Mouse (Mus musculus): Measurements from ENCODE around the gene Hip1r. TPM values are rescaled to one million over a fixed set of nuclear protein-coding genes. Genes with fewer than 3 reads are reported as not detected.

The Hip1r gene
- polyA plus RNA-seq, 1 experiment from 2014 or later = 4.2 TPM

- H3K9me3 ChIP-seq (ENCODE audit: control insufficient read depth, low read length) = no peaks in the 10 kb centered on the region
- H3K36me3 ChIP-seq (ENCODE audit: control insufficient read depth, insufficient read depth, low read length) = no peaks in the 10 kb centered on the region
- no peak overlapping the region for H3K4me2 ChIP-seq (ENCODE audit: low read depth, severe bottlenecking)
- H3K4me1 ChIP-seq (ENCODE audit: control insufficient read depth, insufficient read depth, low read length) = peaks cover 8% of the 10 kb centered on the region
- DNase-seq (ENCODE audit: low spot score) (no peak), ATAC-seq (ENCODE audit: insufficient number of reproducible peaks, low FRiP score, low TSS enrichment, low read depth) (no peak)
- H3K9ac ChIP-seq (ENCODE audit: low read length) = no peak overlapping the region
- H3K27me3 ChIP-seq (ENCODE audit: control insufficient read depth, insufficient read depth, low read length) = peaks cover 5% of the 10 kb centered on the region; the same call in 1 of the 2 replicates
- no peak overlapping the region for H3K27ac ChIP-seq (replicated peaks; ENCODE audit: low read depth, low read length)
- H3K4me3 ChIP-seq (ENCODE audit: low read depth, low read length) = no peak overlapping the region
- 25% methylated on average over 3 of the region's 3 CpGs for WGBS
These were observed 3.8 kb downstream of the Hip1r start for GRCm38 (mm10) chr5:123977231-123977630.

DNA sequence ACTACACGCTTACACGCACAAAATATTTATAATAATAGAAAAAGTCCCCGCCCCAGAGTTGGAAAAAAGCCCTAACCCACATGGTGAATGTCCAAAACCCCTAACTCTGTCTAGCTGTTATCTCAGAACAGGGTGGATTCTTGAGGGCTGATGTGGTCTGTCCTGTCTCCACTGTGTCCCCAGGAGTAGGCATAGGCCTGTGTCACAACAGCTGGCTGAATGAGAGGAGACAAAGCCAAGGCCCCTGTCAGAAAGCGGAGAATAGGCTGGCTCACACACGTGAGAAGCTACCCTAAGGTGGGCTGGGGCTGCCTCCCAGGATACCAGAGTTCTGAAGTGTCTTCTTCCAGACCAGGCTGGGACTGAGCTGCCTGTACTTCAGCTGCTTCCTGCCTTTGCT, 4.7 kb downstream of the Hip1r start:
- H3K27ac ChIP-seq (replicated peaks; ENCODE audit: low read depth, low read length) = no peak overlapping the region
- no peaks in the 10 kb centered on the region for H3K9me3 ChIP-seq (ENCODE audit: control insufficient read depth, low read length)
- ATAC-seq (ENCODE audit: insufficient number of reproducible peaks, low FRiP score, low TSS enrichment, low read depth) (no peak), DNase-seq (ENCODE audit: low spot score) (no peak)
- H3K4me3 ChIP-seq (ENCODE audit: low read depth, low read length) = no peak overlapping the region
- 91% methylated on average over 5 of the region's 5 CpGs for WGBS
- H3K9ac ChIP-seq (ENCODE audit: low read length) = no peak overlapping the region
- peaks cover 3% of the 10 kb centered on the region; the same call in 1 of the 2 replicates for H3K27me3 ChIP-seq (ENCODE audit: control insufficient read depth, insufficient read depth, low read length)
- H3K36me3 ChIP-seq (ENCODE audit: control insufficient read depth, insufficient read depth, low read length) = no peaks in the 10 kb centered on the region
- H3K4me2 ChIP-seq (ENCODE audit: low read depth, severe bottlenecking) = no peak overlapping the region
- peaks cover 8% of the 10 kb centered on the region for H3K4me1 ChIP-seq (ENCODE audit: control insufficient read depth, insufficient read depth, low read length)

DNA sequence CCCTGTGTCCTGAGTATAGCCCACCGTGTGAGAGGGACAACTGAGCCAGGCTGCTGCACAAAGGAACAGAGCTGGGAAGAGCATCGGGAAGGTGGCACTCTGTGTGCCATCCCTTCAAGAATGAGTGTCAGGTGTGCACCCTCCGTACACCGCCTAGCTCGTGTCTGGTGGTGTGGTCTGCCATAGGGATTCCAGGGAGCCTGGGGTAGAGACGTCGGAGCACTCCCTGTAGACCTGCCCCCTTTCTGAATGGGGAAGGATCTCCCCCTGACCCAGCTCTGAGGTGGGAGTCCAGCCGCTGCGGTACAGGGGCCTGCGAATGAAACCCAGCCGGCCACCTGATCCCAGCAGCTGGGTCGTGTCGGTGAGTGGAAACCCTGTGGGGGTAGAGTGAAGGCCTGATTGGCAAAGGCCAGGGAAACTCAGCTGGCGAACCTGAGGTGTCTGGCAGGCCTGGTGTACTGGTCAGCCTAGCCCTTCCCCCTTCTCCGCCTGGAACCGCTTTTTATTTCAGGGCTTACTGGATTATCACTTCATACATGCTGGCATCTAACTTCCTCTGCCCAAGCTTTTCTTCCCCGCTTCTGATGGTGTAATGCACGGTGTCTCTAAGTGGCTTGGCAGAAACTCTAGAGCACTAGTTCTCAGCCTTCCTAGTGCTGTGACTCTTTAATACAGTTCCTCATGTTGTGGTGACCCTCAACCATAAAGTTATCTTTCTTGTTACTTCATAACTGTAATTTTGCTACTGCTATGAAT, 6.0 kb downstream of the Hip1r start:
- Histone ChIP-seq H3K4me2 (ENCODE audit: low read depth, severe bottlenecking) (no peak overlapping the region), H3K27ac (replicated peaks; ENCODE audit: low read depth, low read length) (no peak overlapping the region), H3K27me3 (ENCODE audit: control insufficient read depth, insufficient read depth, low read length) (no peaks in the 10 kb centered on the region; the same call in 1 of the 2 replicates), H3K4me1 (ENCODE audit: control insufficient read depth, insufficient read depth, low read length) (peaks cover 8% of the 10 kb centered on the region), H3K9me3 (ENCODE audit: control insufficient read depth, low read length) (no peaks in the 10 kb centered on the region), H3K4me3 (ENCODE audit: low read depth, low read length) (no peak overlapping the region), H3K9ac (ENCODE audit: low read length) (no peak overlapping the region), H3K36me3 (ENCODE audit: control insufficient read depth, insufficient read depth, low read length) (no peaks in the 10 kb centered on the region)
- no peak for DNase-seq (ENCODE audit: low spot score)
- no peak for ATAC-seq (ENCODE audit: insufficient number of reproducible peaks, low FRiP score, low TSS enrichment, low read depth)
- 68% methylated on average over 18 of the region's 18 CpGs for WGBS

DNA sequence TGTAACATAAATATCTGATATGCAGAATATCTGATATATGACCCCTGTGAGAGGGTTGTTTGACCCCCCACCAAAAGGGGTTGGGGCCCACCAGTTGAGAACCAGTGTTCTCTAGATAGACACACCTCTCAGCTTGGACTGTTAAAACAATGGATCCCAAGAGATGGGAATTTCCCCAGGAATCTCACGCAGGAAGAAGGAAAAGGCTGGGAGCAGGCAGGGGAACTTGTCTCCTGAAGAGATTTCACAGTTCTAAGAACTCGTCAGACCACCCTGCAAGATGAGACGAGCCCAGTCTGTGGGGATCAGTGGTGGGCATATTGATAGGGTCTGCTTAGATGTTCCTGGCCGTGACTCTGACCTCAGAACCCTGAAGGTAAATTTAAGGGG, 6.5 kb downstream of the Hip1r start:
- DNase-seq (ENCODE audit: low spot score) (no peak), ATAC-seq (ENCODE audit: insufficient number of reproducible peaks, low FRiP score, low TSS enrichment, low read depth) (no peak)
- no peaks in the 10 kb centered on the region; the same call in 1 of the 2 replicates for H3K27me3 ChIP-seq (ENCODE audit: control insufficient read depth, insufficient read depth, low read length)
- H3K36me3 ChIP-seq (ENCODE audit: control insufficient read depth, insufficient read depth, low read length) = no peaks in the 10 kb centered on the region
- H3K27ac ChIP-seq (replicated peaks; ENCODE audit: low read depth, low read length) = no peak overlapping the region
- no peak overlapping the region for H3K4me2 ChIP-seq (ENCODE audit: low read depth, severe bottlenecking)
- H3K4me1 ChIP-seq (ENCODE audit: control insufficient read depth, insufficient read depth, low read length) = peaks cover 8% of the 10 kb centered on the region
- 46% methylated on average over 4 of the region's 4 CpGs for WGBS
- no peak overlapping the region for H3K9ac ChIP-seq (ENCODE audit: low read length)
- no peak overlapping the region for H3K4me3 ChIP-seq (ENCODE audit: low read depth, low read length)
- no peaks in the 10 kb centered on the region for H3K9me3 ChIP-seq (ENCODE audit: control insufficient read depth, low read length)

DNA sequence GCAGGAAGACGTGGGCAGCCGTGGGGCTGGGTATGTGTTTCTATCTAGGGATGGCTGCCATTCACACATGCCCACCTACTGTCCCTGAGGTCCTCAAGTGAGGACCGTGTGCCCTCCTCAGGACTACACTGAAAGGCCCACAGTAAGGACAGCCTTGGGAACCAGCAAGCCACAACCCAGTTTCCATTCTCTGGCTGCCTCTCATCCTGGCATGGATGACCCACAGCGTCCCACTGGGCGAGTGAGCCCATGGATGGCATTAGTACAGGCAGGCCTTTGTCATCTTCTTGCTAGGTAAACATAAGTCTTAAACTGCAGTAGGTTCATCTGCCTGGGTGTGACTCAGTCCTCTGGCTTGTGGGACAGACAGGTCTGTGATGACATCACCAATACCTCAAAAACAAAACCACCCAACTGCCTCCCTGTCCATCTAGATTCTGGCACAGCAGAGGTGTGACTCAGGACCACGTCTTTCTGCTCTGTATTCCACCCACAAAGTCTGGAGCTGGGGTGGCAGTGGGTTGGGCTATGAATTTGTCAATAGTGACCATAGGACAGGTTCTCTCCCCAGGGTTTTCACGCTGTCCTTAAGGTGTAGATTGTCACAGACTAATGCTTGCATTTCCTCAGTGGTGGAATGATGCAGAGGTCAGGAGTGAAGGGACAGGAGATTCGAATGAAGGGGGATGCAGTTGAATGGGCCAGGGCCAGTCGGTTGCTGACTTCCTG, 7.3 kb downstream of the Hip1r start:
- Histone ChIP-seq H3K27ac (replicated peaks; ENCODE audit: low read depth, low read length) (no peak overlapping the region), H3K4me2 (ENCODE audit: low read depth, severe bottlenecking) (no peak overlapping the region), H3K27me3 (ENCODE audit: control insufficient read depth, insufficient read depth, low read length) (no peaks in the 10 kb centered on the region; the same call in 1 of the 2 replicates), H3K9me3 (ENCODE audit: control insufficient read depth, low read length) (no peaks in the 10 kb centered on the region), H3K4me3 (ENCODE audit: low read depth, low read length) (no peak overlapping the region), H3K36me3 (ENCODE audit: control insufficient read depth, insufficient read depth, low read length) (no peaks in the 10 kb centered on the region), H3K9ac (ENCODE audit: low read length) (no peak overlapping the region), H3K4me1 (ENCODE audit: control insufficient read depth, insufficient read depth, low read length) (peaks cover 8% of the 10 kb centered on the region)
- WGBS = 81% methylated on average over 9 of the region's 9 CpGs
- DNase-seq (ENCODE audit: low spot score) (no peak), ATAC-seq (ENCODE audit: insufficient number of reproducible peaks, low FRiP score, low TSS enrichment, low read depth) (no peak)

DNA sequence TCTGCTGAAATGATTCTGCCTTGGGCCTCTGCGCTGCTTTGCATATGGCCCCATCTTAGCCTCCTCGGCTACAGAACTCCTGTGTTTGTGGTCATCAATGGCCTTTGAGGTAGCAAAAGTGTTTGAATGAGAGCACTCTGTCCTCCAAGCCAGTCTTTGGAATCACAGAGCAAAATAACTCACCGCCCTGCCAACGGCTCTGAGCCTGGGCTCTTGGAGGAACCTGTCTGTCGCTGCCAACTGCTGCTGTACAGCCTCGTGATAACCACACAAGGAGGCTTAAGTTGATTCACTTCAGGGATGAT, 7.8 kb downstream of the Hip1r start:
- no peak for DNase-seq (ENCODE audit: low spot score)
- 79% methylated on average over 6 of the region's 6 CpGs for WGBS
- H3K4me3 ChIP-seq (ENCODE audit: low read depth, low read length) = no peak overlapping the region
- no peak for ATAC-seq (ENCODE audit: insufficient number of reproducible peaks, low FRiP score, low TSS enrichment, low read depth)
- H3K27me3 ChIP-seq (ENCODE audit: control insufficient read depth, insufficient read depth, low read length) = no peaks in the 10 kb centered on the region
- H3K27ac ChIP-seq (replicated peaks; ENCODE audit: low read depth, low read length) = no peak overlapping the region
- no peaks in the 10 kb centered on the region for H3K36me3 ChIP-seq (ENCODE audit: control insufficient read depth, insufficient read depth, low read length)
- peaks cover 8% of the 10 kb centered on the region for H3K4me1 ChIP-seq (ENCODE audit: control insufficient read depth, insufficient read depth, low read length)
- no peak overlapping the region for H3K4me2 ChIP-seq (ENCODE audit: low read depth, severe bottlenecking)
- no peak overlapping the region for H3K9ac ChIP-seq (ENCODE audit: low read length)
- no peaks in the 10 kb centered on the region for H3K9me3 ChIP-seq (ENCODE audit: control insufficient read depth, low read length)

DNA sequence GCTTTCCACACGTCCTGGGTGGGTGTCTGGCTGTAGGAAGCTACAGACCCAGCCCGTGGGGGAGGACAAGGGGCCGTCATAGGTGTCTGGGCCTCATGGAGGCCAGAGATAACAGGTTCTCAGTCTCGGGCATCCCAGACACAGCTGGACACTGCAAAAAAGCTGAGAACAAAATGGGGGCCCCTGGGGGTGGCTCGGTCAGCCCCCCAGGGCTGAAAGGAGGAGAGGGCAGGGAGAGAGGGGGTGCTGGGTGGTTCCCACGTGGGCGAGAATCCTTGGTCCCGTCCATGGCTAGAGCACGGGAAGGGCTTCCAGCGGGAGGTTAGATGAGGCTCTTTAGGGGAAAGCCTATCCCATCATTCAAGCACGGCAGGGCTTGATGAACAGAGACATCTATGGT, 9.4 kb downstream of the Hip1r start:
- WGBS = 81% methylated on average over 11 of the region's 11 CpGs
- no peak for ATAC-seq (ENCODE audit: insufficient number of reproducible peaks, low FRiP score, low TSS enrichment, low read depth)
- DNase-seq (ENCODE audit: low spot score) = no peak

GRCm38 (mm10) chr5:123985434-123985833, 12.0 kb downstream of the Hip1r start:
- 76% methylated on average over 9 of the region's 9 CpGs for WGBS
- H3K27me3 ChIP-seq (ENCODE audit: control insufficient read depth, insufficient read depth, low read length) = no peaks in the 10 kb centered on the region
- H3K4me1 ChIP-seq (ENCODE audit: control insufficient read depth, insufficient read depth, low read length) = peaks cover 9% of the 10 kb centered on the region
- no peaks in the 10 kb centered on the region for H3K36me3 ChIP-seq (ENCODE audit: control insufficient read depth, insufficient read depth, low read length)
- no peak overlapping the region for H3K4me3 ChIP-seq (ENCODE audit: low read depth, low read length)
- no peak overlapping the region for H3K4me2 ChIP-seq (ENCODE audit: low read depth, severe bottlenecking)
- H3K9ac ChIP-seq (ENCODE audit: low read length) = no peak overlapping the region
- ATAC-seq (ENCODE audit: insufficient number of reproducible peaks, low FRiP score, low TSS enrichment, low read depth) (no peak), DNase-seq (ENCODE audit: low spot score) (no peak)
- no peak overlapping the region for H3K27ac ChIP-seq (replicated peaks; ENCODE audit: low read depth, low read length)
- H3K9me3 ChIP-seq (ENCODE audit: control insufficient read depth, low read length) = no peaks in the 10 kb centered on the region

More for the DNA sequence above, 9.4 kb downstream of the Hip1r start:
- Histone ChIP-seq H3K4me1 (ENCODE audit: control insufficient read depth, insufficient read depth, low read length) (peaks cover 9% of the 10 kb centered on the region), H3K9me3 (ENCODE audit: control insufficient read depth, low read length) (no peaks in the 10 kb centered on the region), H3K9ac (ENCODE audit: low read length) (no peak overlapping the region), H3K27me3 (ENCODE audit: control insufficient read depth, insufficient read depth, low read length) (no peaks in the 10 kb centered on the region), H3K27ac (replicated peaks; ENCODE audit: low read depth, low read length) (no peak overlapping the region), H3K4me3 (ENCODE audit: low read depth, low read length) (no peak overlapping the region), H3K4me2 (ENCODE audit: low read depth, severe bottlenecking) (no peak overlapping the region), H3K36me3 (ENCODE audit: control insufficient read depth, insufficient read depth, low read length) (no peaks in the 10 kb centered on the region)

Data from limb, embryonic 11.5 days (tissue).